Mouse (Mus musculus) gastrocnemius, postnatal 10 days (tissue): Measurements from ENCODE around the gene Prpf40b. TPM values are rescaled to one million over a fixed set of nuclear protein-coding genes. Genes with fewer than 3 reads are reported as not detected.

Experiments
- DNase-seq: peaks from one replicate; pipeline ENCODE4 v3.0.0; 2021; ENCODE audit warnings: mixed read lengths
- total RNA-seq, 2 experiments: library from RNA; stranded (reverse); gene quantifications; 2 replicates each; pipeline ENCODE4 v1.2.3; 2021

The Prpf40b gene
- total RNA-seq, 2 experiments from 2014 or later = 23.3 to 28.8 TPM

DNA sequence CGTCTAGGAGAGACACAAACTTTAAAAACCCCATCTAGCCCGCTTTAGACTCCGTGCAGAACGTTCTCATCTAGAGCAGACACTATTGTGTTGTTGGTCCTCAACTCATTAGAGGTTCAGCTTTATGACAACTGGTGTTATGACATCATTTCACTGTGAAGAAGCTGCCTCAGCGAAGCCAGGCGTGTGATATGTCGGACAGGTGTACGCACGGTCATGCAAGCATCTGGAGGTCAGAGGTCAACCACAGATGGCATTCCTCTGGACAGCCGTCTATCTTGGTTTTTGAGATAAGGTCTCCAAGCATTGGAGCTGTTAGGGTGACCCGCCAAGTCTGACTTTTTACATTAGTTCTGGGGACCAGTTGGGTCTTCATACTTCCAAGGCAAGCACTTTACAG is 4.3 kb upstream of the Prpf40b start:
- DNase-seq = no peak

DNA sequence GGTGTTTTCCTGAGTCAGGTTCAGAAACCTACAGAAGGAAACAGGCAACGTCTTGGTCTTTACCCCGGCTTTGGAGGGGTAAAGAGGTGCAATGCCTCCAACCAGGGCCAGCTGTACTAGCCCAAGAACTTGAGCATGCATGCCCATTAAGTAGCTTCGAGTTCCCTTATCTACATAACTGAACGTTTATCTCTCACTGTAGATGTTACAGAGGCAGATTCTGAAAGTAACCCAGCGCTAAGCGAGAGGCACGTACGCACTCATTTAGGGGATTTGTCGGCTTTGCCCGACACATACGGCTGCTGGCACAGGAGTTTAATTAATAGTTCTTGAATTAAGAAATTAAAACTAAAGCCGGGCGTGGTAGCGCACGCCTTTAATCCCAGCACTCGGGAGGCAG is 600 bp upstream of the Prpf40b start:
- no peak for DNase-seq

DNA sequence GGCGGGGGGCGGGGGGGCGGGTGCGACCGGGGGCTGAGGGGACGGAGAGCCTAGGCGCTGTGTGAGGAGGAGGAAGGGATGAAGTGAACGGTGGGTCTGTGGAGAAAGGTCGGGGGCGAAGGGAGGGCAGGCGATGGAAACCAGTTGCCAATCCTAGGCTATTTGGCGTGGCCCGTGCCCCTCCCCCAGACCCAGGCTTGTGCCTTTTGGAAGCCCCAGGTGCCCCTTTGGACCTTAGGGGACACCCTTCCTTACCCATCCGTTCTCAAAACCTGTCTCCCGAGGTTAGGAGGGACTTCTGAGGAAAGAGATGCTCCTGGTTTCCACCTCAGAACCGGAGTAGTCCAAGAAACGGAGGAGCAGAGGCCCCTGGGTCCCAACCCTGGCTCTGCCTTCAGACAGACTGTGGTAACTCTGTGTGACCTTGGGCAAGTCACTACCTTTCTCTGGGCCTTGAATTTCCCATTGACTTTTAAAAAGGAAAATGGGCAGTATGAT is 646 bp downstream of the Prpf40b start, which contains the start of gene Fam186b:
Gene Fam186b, minus strand, starts transcription at position 405 of the 498 bp plus-strand sequence.
- DNase-seq = peak; percentile 42

DNA sequence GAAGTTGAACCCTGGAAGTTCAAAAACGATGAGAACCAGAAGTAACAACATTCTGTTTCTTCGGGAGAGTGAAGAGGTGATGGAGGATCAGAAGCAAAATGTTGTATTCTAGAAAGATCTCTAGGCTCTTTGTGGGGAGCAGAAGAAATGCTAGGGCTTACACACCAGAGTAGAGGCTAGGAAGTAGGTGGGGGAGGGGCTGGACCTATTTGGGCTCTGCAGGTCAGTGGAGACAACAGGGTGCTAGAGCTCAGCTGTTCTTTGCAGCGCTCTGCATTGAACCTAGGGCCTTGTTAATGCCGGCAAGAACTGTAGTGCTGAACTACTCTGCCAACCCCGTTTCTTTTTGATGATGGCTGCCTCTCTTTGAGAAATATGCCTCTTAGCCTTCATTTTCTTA is 1.3 kb downstream of the Prpf40b start:
- DNase-seq = no peak

DNA sequence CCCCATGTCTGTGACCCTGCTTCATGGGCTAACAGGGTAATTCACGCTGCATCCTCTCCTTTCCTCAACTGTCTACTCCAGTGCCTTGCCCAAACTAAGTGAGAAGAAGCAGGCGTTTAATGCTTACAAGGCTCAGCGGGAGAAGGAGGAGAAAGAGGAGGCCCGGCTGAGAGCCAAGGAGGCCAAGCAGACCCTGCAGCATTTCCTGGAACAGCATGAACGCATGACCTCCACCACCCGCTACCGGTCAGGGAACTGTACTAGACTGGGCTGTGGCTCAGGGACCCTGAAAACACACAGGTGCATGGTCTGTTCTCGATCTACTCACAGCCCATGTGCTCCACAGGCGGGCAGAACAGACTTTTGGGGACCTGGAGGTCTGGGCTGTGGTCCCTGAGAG is 12.6 kb downstream of the Prpf40b start:
- DNase-seq = no peak

DNA sequence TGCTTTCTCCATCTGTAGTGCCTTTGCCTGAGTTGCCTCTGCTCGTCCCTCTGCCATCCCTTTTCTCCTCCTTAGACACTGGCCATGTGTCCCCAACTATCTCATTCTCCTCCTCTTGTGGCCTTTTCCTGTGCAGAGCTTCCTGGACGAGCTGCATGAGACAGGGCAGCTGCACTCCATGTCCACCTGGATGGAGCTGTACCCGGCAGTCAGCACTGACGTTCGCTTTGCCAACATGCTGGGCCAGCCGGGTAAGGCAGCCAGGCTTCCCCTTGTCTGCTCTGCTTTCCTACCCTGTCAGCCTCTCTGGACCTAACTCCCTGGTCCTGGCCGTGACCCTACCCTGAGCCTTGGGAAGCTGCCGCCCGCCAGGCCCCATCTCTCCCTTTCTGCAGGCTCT is 14.7 kb downstream of the Prpf40b start:
- no peak for DNase-seq

DNA sequence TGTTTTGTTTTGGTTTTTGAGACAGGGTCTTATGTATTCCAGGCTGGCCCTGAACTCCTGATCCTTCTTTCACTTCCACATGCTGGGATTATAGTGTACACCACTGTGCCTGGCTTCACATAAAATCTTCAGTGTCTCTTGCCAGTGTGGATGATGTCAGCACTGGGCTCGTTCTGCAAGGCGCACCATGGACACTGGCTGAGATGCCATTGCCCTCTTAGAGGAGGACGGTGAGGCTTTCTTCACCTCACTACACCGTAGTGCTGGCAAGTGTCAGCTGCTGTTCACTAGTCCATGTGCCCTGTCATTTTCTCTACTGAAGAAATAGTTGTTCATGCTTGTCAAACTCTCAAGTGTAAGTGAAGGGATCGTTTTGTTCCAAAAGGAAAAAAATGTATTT is 15.7 kb downstream of the Prpf40b start:
- no peak for DNase-seq

DNA sequence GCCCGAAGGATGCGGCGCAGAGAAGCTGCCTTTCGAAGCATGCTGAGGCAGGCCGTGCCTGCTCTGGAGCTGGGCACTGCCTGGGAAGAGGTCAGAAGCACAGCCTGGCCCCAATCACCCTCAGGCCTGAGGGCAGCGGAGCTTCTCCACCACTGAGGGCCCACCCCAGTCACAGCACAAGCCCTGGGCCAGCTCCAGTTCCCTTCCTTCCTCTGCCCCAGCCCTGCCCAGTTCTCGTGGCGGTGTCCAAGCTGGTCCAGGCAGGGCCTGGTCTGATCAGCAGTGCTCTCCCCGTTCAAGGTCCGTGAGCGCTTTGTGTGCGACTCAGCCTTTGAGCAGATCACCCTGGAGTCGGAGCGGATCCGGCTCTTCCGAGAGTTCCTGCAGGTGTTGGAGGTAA is 20.0 kb downstream of the Prpf40b start:
- DNase-seq = no peak

DNA sequence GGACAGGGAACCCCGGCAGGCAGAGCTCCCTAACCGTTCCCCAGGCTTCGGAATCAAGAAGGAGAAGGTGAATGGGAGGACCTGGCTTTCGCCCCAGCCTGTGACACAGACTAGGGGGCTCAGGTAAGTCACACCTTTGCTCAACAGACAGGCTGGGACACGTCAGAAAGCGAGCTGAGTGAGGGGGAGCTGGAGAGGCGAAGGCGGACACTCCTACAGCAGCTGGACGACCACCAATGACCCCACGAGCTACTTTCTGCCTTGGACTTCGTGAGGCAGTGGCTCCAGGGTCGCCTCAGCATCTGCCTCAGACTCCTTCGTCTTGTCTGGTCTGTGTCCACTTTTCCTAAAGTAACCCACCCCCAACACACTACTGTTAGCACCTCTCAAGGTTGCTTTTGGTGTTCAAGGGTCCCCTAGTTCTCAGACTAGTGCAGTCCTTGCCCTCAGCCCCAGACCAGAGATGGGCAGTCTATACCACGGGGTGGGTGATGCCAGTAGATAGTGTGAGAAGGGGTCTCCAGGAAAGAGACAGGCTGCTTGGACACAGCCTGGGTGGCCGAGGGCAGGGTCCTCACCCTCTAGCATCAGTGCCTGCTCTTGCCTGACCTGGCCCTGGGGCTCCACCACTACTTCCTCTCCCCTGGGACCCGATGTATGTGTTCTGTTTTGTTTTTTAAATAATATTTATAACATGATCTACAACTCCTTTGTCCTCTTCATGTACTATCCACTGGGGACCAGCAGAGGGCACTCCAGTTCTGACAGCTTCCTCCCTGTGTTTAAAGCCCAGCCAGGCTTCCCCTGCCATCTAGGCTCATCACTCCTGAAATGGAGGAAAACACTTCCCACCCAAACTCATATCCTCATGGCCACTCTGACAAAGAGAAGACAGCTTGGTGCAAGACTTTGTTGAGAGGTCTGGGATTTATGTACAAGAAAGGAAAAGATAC is 21.7 kb downstream of the Prpf40b start:
- peak; percentile 79 for DNase-seq

DNA sequence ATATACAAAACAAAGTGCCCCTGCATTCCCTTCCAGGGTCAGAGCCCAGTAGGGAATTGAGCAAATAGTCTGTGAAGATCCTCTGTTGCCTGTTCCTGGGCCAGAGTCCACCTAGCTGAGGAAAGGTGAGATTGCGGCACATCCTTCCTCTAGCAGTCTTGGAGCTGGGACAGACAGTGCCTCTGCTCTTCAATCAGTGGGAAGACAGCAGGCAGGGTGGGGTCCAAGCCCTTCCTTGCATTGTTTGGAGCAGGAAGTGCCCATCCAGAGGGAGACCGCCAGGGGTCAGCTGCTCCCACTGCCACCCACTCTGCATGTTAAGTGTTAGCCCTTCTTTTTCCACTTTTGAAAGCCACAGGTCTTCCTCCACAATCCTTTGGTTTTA is 22.4 kb downstream of the Prpf40b start:
- DNase-seq = no peak

DNA sequence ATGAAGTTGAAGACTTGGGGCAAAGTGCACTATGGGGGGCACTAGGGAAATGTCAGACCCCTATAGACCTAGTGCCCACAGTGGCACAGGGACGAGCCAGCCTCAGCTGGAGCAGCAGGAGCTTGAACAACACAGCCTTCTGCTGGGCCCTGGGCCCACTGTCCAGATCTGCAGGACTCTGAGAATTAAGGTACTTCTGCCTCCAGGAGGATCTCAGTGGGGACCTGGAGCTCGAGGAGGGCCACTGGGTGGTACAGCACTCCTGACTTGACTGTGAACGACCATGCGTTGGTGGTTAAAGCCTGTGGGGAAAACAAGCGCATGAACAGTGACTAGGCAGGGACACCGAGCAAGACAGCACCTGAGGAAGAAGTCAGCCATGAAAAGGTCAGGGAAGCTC is 23.2 kb downstream of the Prpf40b start:
- DNase-seq = no peak

DNA sequence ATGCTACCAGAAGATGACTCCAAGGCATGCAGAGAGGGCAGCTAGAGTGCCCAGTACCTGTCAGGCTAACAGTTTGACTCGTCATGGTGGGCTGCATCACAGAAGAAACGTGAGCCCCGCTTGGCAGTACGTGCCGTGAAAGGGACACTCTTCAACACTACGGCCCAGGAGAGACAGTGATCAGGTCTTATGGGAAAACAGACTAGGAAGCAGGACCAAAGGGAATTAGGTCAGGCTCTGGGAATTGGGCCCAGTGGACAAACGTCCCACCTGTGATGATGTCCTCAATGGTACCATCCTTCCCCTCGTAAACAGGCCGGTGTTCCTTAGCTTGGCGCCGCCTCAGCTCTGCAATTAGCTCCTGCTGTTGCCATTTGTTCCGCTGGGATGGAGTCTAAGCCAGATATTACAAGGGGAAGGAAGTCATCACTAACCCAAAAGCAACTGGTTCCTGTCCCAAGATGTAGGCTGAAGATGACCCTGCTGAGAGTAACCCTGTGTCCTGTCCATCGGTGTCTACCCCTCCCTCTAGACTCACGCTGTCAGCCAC is 24.0 kb downstream of the Prpf40b start:
- DNase-seq = no peak

DNA sequence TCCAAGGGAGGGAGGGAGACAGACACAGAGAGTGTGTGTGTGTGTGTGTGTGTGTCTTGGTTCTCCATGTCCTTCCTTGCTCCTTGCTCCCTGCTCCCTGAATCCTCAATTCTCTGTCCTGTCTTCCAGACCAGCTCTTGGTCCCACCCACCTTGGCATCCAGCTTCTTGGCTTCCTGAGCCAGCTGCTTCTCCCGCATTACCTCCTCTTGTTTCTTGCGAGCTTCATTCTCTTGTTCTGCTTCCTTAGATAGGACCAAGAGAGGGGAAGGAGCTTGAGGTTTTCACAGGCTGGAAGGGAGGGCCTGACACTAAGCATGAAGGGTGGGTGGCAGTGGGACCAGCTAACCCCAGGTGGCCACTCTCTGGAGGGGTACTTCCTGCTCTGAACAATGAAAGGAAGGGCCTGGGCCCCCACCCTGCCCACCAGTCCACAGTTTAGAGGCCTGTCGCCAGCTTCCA is 24.6 kb downstream of the Prpf40b start:
- DNase-seq = no peak

DNA sequence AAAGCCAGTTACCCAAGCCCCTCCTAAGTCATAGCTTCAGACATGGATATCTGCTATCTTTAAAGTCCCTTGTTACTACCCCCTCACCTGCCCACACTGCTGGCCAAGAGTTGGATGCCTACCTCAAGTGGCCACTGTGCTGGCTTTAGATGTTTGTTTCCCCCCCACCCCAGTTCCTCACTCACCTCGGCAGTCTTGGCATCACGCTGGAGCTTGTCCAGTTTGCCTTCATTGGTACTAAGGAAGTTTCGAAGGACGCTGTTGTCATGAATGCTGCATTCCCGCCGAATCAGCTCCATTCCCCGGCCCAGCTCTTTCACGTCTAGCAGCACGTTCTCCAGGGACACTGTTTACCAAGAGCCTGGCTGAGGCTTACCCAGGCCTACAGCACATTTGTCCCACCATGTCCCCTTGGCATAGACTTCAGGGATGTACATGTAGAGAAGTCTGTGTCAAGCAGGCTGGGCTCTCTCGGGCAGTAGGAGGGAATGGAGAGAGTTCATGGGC is 25.3 kb downstream of the Prpf40b start:
- no peak for DNase-seq

DNA sequence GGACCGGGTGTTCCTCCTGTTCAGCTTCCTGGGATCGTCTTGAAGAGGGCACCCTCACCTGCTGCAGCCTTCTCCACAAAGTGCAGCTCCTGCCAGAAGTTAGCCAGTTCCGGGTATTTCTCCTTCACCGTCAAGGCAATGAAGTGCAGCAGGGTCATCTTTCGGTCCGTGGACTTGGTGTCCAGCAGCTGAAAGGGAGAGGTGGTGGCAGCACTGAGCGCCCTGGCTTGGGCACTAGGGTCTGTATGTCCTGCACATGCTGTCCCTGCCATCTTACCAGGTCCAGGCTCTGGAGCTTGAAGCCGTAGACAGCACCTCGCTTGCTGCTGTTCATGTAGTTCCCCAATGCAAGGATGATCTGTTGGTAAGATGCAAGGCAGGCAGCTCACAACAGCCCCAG is 26.1 kb downstream of the Prpf40b start:
- no peak for DNase-seq

DNA sequence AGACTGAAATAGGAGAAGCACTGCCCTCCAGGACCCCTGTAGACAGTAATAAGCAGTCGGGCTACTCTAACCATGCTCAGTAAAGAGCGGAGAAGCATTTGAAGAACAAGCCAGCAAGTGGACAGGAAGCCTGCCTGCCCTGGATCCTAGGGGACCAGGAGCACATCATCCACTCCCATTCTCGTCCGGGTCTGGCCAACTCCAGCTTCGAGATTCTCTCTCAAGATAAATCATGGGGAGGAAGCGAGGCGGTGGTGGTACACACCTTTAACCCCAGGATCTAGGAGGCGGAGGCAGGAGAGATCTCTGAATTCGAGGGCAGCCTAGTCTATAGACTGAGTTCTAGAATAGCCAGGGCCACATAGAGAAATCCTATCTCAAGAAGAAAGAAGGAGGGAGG is 29.3 kb downstream of the Prpf40b start:
- no peak for DNase-seq

DNA sequence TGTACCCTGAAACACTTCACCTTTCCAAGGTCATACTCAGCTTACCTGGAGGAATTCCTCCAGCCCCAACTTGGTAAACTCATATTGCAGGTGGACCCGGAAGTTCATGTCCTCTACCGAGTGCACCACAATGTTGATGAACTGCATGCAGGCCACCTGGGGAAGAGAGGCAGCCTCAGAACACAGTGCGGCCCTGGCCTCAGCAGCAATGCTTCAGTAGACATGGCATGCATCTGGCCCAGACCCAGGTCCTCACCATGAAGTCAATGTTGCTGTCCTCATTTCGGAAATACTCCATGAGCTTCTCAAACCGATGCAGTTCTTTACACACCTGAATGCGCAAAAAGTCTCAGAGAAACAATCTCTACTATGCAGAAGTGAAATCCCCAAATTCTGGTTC is 30.7 kb downstream of the Prpf40b start:
- DNase-seq = no peak

DNA sequence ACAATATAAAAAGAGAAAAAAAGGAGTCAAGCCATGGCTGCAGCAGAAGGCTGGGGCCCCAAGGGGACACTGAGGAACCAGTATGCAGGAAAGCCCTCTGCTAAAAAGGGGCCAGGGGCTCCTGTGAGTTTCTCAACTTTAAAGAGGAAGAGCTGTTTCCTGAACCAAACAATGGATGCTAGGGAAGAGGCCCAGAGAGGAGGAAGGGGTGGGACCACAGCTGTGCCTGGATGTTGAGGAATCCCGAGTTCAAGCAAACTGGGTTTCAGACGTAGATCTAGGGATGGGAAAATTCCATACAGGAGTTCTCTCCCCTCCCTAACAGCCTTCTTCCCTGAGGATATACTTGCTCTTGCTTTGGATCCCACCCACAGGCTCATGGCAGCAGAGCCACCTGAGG is 31.5 kb downstream of the Prpf40b start:
- DNase-seq = no peak

DNA sequence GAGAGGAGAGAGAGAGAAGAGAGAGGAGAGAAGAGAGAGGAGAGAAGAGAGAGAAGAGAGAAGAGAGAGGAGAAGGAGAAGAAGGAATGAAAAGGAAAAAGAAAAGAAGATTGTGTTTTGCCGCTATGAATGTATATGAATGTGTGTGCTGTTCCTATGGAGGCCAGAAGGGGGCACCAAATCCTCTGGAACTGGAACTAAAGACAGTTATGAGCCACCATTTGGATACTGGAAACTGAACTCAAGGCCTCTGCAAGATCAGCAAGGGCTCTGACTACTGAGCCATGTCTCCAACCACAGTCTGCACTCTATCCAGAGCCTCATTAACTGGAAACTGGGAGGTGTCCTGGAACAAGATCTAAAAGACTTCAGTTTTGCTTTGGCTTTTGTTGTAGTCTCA is 32.1 kb downstream of the Prpf40b start:
- no peak for DNase-seq

DNA sequence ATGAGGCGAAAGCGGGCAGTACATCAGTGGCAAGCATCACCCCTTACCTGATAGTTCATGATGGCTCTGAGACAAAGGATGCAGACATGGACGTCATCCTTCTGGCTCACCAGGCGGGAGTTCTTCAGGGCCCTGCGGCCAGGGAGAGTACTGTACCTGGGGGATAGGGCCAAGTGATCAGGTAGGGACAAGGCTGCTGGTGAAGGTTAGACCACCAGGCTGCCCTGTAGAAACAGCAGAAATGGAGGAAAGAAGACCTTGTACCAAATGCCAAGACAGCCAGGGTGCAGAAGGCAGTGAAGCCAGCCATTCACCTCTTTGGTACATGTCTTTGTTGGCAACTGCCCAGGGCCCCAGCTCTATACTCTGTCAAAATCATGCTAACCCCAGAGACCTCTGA is 33.1 kb downstream of the Prpf40b start:
- DNase-seq = no peak

DNA sequence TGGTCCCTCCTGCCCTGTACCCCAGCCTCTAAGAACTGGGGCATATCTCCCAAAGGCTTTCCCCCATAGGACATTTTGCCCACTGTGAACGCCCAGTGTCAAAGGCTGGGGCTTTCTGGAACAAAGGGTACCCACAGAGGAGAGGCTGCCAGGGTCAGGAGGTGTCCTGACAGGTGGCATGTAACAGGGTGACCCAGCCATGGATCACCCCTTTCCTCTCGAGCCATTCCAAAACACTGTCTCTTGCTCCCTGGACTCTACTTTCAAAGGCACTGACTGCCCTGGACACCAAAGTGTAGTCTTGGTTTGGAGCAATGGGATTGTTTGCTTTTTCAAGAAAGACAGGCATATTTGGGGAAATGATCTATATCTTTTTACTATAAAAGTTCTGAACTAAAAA is 35.4 kb downstream of the Prpf40b start:
- no peak for DNase-seq

DNA sequence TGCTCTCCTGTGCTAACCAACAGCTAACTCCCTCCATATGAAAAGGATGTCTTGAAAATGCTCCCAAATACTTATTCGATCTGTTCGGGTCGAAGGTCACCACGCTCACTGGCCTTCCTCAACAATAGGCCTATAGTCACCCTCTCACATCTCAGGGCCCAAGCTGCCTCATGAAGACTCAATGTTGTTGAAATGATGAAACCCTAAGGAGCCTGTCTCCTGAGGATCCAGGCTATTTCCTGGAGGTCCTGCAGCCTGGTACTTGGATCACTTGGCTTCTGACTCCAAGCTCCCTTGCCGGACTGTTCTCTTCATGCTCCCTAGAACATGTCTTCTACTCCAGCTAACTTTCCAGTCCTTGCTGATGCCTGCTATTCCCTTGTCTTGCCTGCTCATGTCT is 36.5 kb downstream of the Prpf40b start:
- no peak for DNase-seq

DNA sequence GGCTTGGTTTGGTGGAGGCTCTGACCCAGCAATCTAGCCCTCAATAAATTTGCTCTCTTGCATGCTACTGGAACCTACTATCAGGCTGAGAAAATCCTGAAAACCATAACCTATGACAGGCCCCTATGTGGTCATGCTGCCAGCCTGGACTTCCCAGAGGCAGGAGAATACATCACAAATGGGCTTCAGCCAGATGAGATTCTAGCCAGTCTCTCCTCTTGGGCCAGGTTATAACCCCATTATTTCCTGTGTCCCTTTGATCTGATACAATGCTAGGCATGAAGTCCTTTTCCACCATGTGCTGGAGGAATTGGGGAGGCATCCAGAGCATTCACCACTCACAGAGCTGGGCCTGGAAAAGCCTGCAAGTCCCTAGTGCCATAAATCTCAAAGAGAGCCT is 37.2 kb downstream of the Prpf40b start:
- DNase-seq = no peak
